Mouse (Mus musculus) heart, embryonic 16.5 days (tissue): ENCODE data around the gene Riok2. TPM values are rescaled to one million over a fixed set of nuclear protein-coding genes. Genes with fewer than 3 reads are reported as not detected.

Source experiments
- ATAC-seq: fragments of 200-750 bp; cut with Nextera tagmentation; replicated peaks from 2 replicates; pipeline ENCODE4 v1.8.0; 2017; ENCODE audit warnings: moderate number of reproducible peaks; ENCODE audit not compliant: insufficient read depth, low FRiP score; ENCODE audit errors: extremely low read depth
- H3K27ac ChIP-seq: fragments of 300-500 bp; sonication (generic); 2 replicates; pipeline ENCODE4 v1.5.1; 2014; ENCODE audit warnings: mild to moderate bottlenecking, low read length, control low read depth, moderate library complexity
- H3K27me3 ChIP-seq: fragments of 300-500 bp; sonication (generic); 2 replicates; pipeline ENCODE4 v1.6.1; 2014; ENCODE audit warnings: low read length, mixed read lengths; ENCODE audit not compliant: control insufficient read depth, insufficient read depth
- H3K36me3 ChIP-seq: fragments of 300-500 bp; sonication (generic); 2 replicates; pipeline ENCODE4 v1.6.1; 2014; ENCODE audit not compliant: control insufficient read depth, insufficient read depth
- H3K4me1 ChIP-seq: fragments of 300-500 bp; sonication (generic); 2 replicates; pipeline ENCODE4 v1.6.1; 2014; ENCODE audit warnings: low read length, mixed read lengths; ENCODE audit not compliant: control insufficient read depth, insufficient read depth
- H3K4me2 ChIP-seq: fragments of 300-500 bp; sonication (generic); 2 replicates; pipeline ENCODE4 v1.6.1; 2014; ENCODE audit warnings: low read depth, mild to moderate bottlenecking, control low read depth, low read length
- H3K4me3 ChIP-seq: fragments of 300-500 bp; sonication (generic); 2 replicates; pipeline ENCODE4 v1.5.1; 2014; ENCODE audit warnings: mild to moderate bottlenecking, control low read depth, low read length
- H3K9ac ChIP-seq: fragments of 300-500 bp; sonication (generic); 2 replicates; pipeline ENCODE4 v1.6.1; 2014; ENCODE audit warnings: low read length, control low read depth
- H3K9me3 ChIP-seq: fragments of 300-500 bp; sonication (generic); replicated peaks from 2 replicates; pipeline ENCODE4 v1.6.1; 2016; ENCODE audit warnings: low read length; ENCODE audit not compliant: control insufficient read depth
- WGBS: fragments of 180-500 bp; shearing (Covaris S2); extraction: QIAGEN DNeasy Blood & Tissue Kit; methylation state at CpG from one replicate; pipeline ENCODE4 v1.1.7; 2014; 5-methylcytosine and 5-hydroxymethylcytosine counted together
- polyA plus RNA-seq: library from polyadenylated mRNA; unstranded; fragments of >200 nt; fragmentation: Nextera tagmentation; extraction: Ambion mirVana; gene quantifications from 2 replicates; pipeline ENCODE4 v1.2.1, GENCODE M21; 2015

Gene Riok2
- polyA plus RNA-seq, 1 experiment from 2014 or later: 23.5 TPM

GRCm38 (mm10) chr17:17403038-17403437, 28.9 kb downstream of the Riok2 start:
- no peak overlapping the region for H3K4me3 ChIP-seq
- H3K9ac ChIP-seq: no peak overlapping the region

GRCm38 (mm10) chr17:17403578-17404112, 29.5 kb downstream of the Riok2 start:
- Histone ChIP-seq H3K9me3 (no peaks in the 10 kb centered on the region), H3K4me2 (no peak overlapping the region), H3K4me3 (no peak overlapping the region), H3K9ac (no peak overlapping the region), H3K27ac (no peak overlapping the region), H3K27me3 (no peaks in the 10 kb centered on the region), H3K4me1 (peaks cover 3% of the 10 kb centered on the region; the same call in 1 of the 2 replicates), H3K36me3 (no peaks in the 10 kb centered on the region)
- no peak for ATAC-seq
- WGBS: 29% methylated on average over 3 of the region's 3 CpGs

More at GRCm38 (mm10) chr17:17403038-17403437, 28.9 kb downstream of the Riok2 start:
- Histone ChIP-seq H3K27ac (no peak overlapping the region), H3K36me3 (no peaks in the 10 kb centered on the region), H3K9me3 (no peaks in the 10 kb centered on the region), H3K4me2 (peak overlapping the region; percentile 27), H3K27me3 (no peaks in the 10 kb centered on the region), H3K4me1 (peaks cover 3% of the 10 kb centered on the region; the same call in 1 of the 2 replicates)
- ATAC-seq: no peak
- 31% methylated on average over 5 of the region's 5 CpGs for WGBS

GRCm38 (mm10) chr17:17404811-17405544, 30.9 kb downstream of the Riok2 start:
- H3K4me1 ChIP-seq: peaks cover 3% of the 10 kb centered on the region; the same call in 1 of the 2 replicates
- no peak overlapping the region for H3K4me3 ChIP-seq
- no peaks in the 10 kb centered on the region for H3K27me3 ChIP-seq
- no peak overlapping the region for H3K9ac ChIP-seq
- no peaks in the 10 kb centered on the region for H3K36me3 ChIP-seq
- no peaks in the 10 kb centered on the region for H3K9me3 ChIP-seq
- H3K4me2 ChIP-seq: no peak overlapping the region
- WGBS: 60% methylated on average over 8 of the region's 8 CpGs
- ATAC-seq: no peak
- H3K27ac ChIP-seq: no peak overlapping the region

GRCm38 (mm10) chr17:17405606-17406005, 31.5 kb downstream of the Riok2 start:
- H3K27ac ChIP-seq: no peak overlapping the region
- no peak overlapping the region for H3K4me3 ChIP-seq
- H3K9ac ChIP-seq: no peak overlapping the region
- H3K4me2 ChIP-seq: no peak overlapping the region
- no peaks in the 10 kb centered on the region for H3K9me3 ChIP-seq
- 26% methylated on average over 1 of the region's 1 CpGs for WGBS
- H3K27me3 ChIP-seq: no peaks in the 10 kb centered on the region
- ATAC-seq: no peak
- H3K36me3 ChIP-seq: no peaks in the 10 kb centered on the region
- peaks cover 3% of the 10 kb centered on the region; the same call in 1 of the 2 replicates for H3K4me1 ChIP-seq

GRCm38 (mm10) chr17:17408137-17408536, 34.0 kb downstream of the Riok2 start:
- ATAC-seq: no peak
- Histone ChIP-seq H3K27ac (no peak overlapping the region), H3K27me3 (no peaks in the 10 kb centered on the region), H3K4me2 (no peak overlapping the region), H3K36me3 (no peaks in the 10 kb centered on the region), H3K9ac (no peak overlapping the region), H3K4me1 (peaks cover 3% of the 10 kb centered on the region; the same call in 1 of the 2 replicates), H3K4me3 (no peak overlapping the region), H3K9me3 (no peaks in the 10 kb centered on the region)
- WGBS: 62% methylated on average over 6 of the region's 6 CpGs

DNA sequence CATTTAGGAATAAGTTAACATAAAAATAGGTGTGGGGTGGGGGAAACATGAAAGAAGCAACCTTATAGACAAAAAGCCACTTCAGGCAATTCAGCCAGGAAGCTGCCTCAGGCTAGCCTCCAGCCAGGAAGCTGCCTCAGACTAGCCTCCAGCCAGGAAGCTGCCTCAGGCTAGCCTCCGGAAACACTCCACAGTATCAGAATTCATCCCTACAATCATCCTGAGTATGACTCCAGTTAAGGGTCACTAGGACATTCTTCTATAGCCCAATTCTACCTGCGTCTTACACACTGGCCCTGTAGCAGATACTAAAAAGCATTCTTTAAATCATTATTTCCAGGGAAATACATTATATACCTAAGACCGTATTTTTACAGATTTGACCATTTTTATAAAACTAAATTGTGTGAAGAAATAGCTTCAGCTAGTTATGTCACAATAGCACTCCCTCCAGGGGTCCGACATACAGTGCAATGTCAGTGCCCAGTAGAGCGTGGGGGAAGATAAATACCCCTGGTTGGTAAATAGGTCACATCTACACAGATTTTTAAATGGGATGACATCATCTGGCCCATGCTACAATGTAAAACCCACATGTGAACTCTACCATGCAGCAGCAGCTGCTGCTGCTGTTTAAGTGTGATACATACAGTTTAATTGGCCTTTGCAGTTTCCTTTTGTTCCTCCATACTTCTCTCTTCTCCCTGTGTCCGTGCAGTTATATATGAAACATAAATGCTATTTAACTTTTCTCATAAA, 34.8 kb downstream of the Riok2 start:
- Histone ChIP-seq H3K4me3 (no peak overlapping the region), H3K4me1 (no peaks in the 10 kb centered on the region), H3K9me3 (no peaks in the 10 kb centered on the region), H3K36me3 (no peaks in the 10 kb centered on the region), H3K27ac (no peak overlapping the region), H3K4me2 (no peak overlapping the region), H3K9ac (no peak overlapping the region), H3K27me3 (no peaks in the 10 kb centered on the region)
- ATAC-seq: no peak
- WGBS: 80% methylated on average over 6 of the region's 6 CpGs

- WGBS: 28% methylated on average over 2 of the region's 2 CpGs
- ATAC-seq: no peak
- Histone ChIP-seq H3K36me3 (no peaks in the 10 kb centered on the region), H3K4me2 (no peak overlapping the region), H3K9me3 (no peaks in the 10 kb centered on the region), H3K4me3 (no peak overlapping the region), H3K9ac (no peak overlapping the region), H3K27ac (no peak overlapping the region), H3K4me1 (no peaks in the 10 kb centered on the region), H3K27me3 (no peaks in the 10 kb centered on the region)
These were observed 35.5 kb downstream of the Riok2 start for GRCm38 (mm10) chr17:17409601-17410000.

DNA sequence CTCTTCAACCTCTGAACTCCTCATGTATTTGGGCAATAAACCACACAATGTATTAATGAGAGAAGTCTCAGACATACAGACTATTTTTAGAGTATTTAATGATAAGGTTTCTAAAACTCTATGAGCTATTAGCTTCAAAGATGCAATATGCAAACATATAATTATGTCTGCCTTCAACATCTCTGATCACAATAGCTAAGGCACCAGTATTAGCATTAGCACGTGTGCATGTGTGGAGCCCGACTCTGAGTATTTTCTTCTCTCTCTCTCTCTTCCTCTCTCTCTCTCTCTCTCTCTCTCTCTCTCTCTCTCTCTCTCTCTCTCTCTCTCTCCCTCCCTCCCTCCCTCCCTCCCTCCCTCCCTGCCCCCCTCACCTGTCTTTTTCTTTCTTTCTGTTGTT, 37.3 kb downstream of the Riok2 start:
- no peak for ATAC-seq
- H3K9me3 ChIP-seq: no peaks in the 10 kb centered on the region
- H3K4me3 ChIP-seq: no peak overlapping the region
- no peaks in the 10 kb centered on the region for H3K36me3 ChIP-seq
- H3K27ac ChIP-seq: no peak overlapping the region
- H3K4me2 ChIP-seq: no peak overlapping the region
- WGBS: 63% methylated on average over 2 of the region's 2 CpGs
- H3K9ac ChIP-seq: no peak overlapping the region
- no peaks in the 10 kb centered on the region for H3K27me3 ChIP-seq
- H3K4me1 ChIP-seq: no peaks in the 10 kb centered on the region

- Histone ChIP-seq H3K4me2 (no peak overlapping the region), H3K27me3 (no peaks in the 10 kb centered on the region), H3K9me3 (no peaks in the 10 kb centered on the region), H3K36me3 (no peaks in the 10 kb centered on the region), H3K4me1 (no peaks in the 10 kb centered on the region), H3K9ac (no peak overlapping the region), H3K27ac (no peak overlapping the region), H3K4me3 (no peak overlapping the region)
- WGBS: 91% methylated on average over 2 of the region's 2 CpGs
- no peak for ATAC-seq
These were observed 38.1 kb downstream of the Riok2 start for GRCm38 (mm10) chr17:17412176-17412575.
